Mouse (Mus musculus) ES-E14 (cell line): ENCODE data around the gene Ptprm. TPM values are rescaled to one million over a fixed set of nuclear protein-coding genes. Genes with fewer than 3 reads are reported as not detected.

ENCODE experiments used
- DNase-seq: peaks from one replicate; pipeline ENCODE4 v3.0.0-alpha.2; 2013; ENCODE audit warnings: low read depth, low spot score
- H3K27ac ChIP-seq: 2 replicates; pipeline ENCODE4 v1.5.1; 2012; ENCODE audit warnings: low read depth, mild to moderate bottlenecking, low read length, moderate library complexity, mixed read lengths; ENCODE audit not compliant: poor library complexity, insufficient read depth, severe bottlenecking
- H3K36me3 ChIP-seq: 2 replicates; pipeline ENCODE4 v1.6.1; 2012; ENCODE audit warnings: mild to moderate bottlenecking, low read length, moderate library complexity, mixed read lengths; ENCODE audit not compliant: control insufficient read depth, poor library complexity, insufficient read depth, severe bottlenecking
- H3K4me1 ChIP-seq, 2 experiments: fragments of 150-350 bp in 1 of 2; sonication (generic) in 1 of 2; 2 replicates each; pipeline ENCODE4 v1.6.1; 2012; ENCODE audit warnings: low read length in 2 of 2, mild to moderate bottlenecking in 1 of 2, mixed read lengths in 1 of 2; ENCODE audit not compliant: control insufficient read depth in 2 of 2, insufficient read depth in 2 of 2, poor library complexity in 1 of 2
- H3K4me3 ChIP-seq, 2 experiments: fragments of 150-350 bp in 1 of 2; sonication (generic) in 1 of 2; 2 replicates each; pipeline ENCODE4 v1.5.1; 2012; ENCODE audit warnings: low read length in 2 of 2, low read depth in 1 of 2, mild to moderate bottlenecking in 1 of 2, mixed read lengths in 1 of 2; ENCODE audit not compliant: insufficient read depth in 1 of 2, poor library complexity in 1 of 2, severe bottlenecking in 1 of 2
- H3K9ac ChIP-seq: 2 replicates; pipeline ENCODE4 v1.6.1; 2012; ENCODE audit warnings: low read depth, mild to moderate bottlenecking, low read length, mixed read lengths; ENCODE audit not compliant: poor library complexity, insufficient read depth, severe bottlenecking
- H3K9me3 ChIP-seq: fragments of 150-350 bp; sonication (generic); 2 replicates; pipeline ENCODE4 v1.6.1; 2012; ENCODE audit warnings: low read depth, mild to moderate bottlenecking, low read length; ENCODE audit not compliant: control insufficient read depth, insufficient read depth
- CHD2 ChIP-seq: IDR thresholded peaks from 2 replicates; pipeline ENCODE4 v1.6.1; 2014; ENCODE audit warnings: mild to moderate bottlenecking, low read depth, low read length, inconsistent platforms
- HCFC1 ChIP-seq: IDR thresholded peaks from 2 replicates; pipeline ENCODE4 v1.6.1; 2012; ENCODE audit warnings: low read length, inconsistent platforms, borderline replicate concordance; ENCODE audit not compliant: insufficient read depth
- MAFK ChIP-seq: IDR thresholded peaks from 2 replicates; pipeline ENCODE4 v1.6.1; 2014; ENCODE audit warnings: mild to moderate bottlenecking, low read depth, low read length, inconsistent platforms; ENCODE audit not compliant: insufficient read depth
- ZC3H11A ChIP-seq: IDR thresholded peaks from 2 replicates; pipeline ENCODE4 v1.6.1; 2012; ENCODE audit warnings: low read depth, mild to moderate bottlenecking, inconsistent platforms, low read length, borderline replicate concordance
- ZNF384 ChIP-seq: IDR thresholded peaks from 2 replicates; pipeline ENCODE4 v1.6.1; 2012; ENCODE audit warnings: low read depth, low read length, inconsistent platforms
- in situ Hi-C, 2 experiments: fragments of 600-800 bp; cut with MboI; formaldehyde crosslinking; loops; one replicate each; pipeline ENCODE4 v1.15.1; 2025; ENCODE audit warnings: low sequenced_read_pairs in 2 of 2, inconsistent platforms in 1 of 2; ENCODE audit not compliant: unreplicated experiment in 2 of 2
- total RNA-seq: library from RNA; depleted of rRNA; stranded (reverse); fragments of 300-350 nt; gene quantifications from 2 replicates; pipeline ENCODE4 v1.2.3, GENCODE M21; 2012

Gene Ptprm
- total RNA-seq, 1 experiment = 2.9 TPM

DNA sequence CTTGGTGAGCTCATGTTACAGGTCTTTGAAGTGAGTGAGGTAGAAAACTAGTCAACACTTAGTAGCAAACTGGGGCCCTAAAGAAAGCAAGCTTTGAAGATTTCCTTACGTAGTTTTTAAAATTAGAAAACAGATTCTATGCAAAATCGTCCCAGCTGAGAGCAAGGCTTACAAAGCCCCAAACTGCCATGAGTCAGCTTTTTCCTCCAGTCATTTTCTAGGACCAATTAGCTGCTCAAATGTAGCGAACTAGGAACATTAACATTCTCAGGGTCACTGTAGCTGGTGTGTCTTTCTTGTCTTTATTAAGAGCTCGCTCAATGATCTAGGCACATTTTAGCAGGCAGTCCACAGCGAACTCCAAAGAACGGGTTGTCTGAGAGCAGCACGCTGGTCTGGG, 153.1 kb downstream of the Ptprm start:
- Histone ChIP-seq H3K27ac (no peak overlapping the region), H3K36me3 (no peaks in the 10 kb centered on the region), H3K4me3 (no peak overlapping the region), H3K9ac (no peak overlapping the region), H3K4me1 (peaks cover 0 to 3% of the 10 kb centered on the region in 2 experiments; a peak in 1 of 4 replicates), H3K9me3 (no peaks in the 10 kb centered on the region)
- TF ChIP-seq HCFC1 (no peak), ZC3H11A (no peak), ZNF384 (no peak)
- DNase-seq = no peak
- in situ Hi-C loops = no loop called here

DNA sequence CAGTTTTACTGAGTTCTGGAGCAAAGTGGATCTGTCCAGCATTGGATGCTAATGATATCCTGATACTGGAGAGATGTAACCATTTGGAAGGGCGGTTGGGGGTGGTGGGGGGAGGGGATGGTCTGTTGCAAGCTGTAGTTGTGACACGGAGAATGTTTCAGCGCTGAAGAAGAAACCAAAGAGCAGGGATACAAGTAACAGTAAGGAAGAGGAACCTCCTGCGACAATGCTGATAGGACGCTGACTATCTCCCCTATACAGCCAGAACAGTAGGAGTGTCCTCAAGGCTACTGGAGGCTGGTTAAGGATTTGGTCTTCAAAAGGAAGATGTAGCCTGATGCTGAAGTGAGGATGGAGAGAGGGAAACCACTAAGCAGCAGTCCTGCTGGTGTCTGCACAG, 160.5 kb downstream of the Ptprm start:
- no peaks in the 10 kb centered on the region for H3K4me1 ChIP-seq
- TF ChIP-seq HCFC1 (no peak), MAFK (no peak), ZNF384 (no peak), CHD2 (no peak)
- in situ Hi-C loops = no loop called here

DNA sequence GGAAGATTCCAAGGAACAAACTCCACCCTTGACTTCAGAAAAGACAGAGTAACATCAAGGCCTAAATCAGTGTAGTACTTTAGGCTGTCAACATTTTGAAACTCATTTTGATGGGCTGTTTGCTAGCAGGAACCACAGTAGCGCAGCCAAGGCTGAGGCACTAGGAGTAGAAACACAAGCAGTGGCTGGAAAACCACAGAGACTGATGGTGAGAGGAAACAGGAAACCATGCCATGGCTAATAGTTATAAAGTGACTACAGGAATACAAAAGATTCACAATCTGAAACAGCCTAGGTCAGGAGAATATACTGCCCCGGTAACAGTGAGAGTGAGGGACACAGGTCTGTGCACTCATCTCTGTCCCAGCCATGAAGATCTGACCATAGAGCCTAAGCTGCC, 165.7 kb downstream of the Ptprm start:
- in situ Hi-C loops = no loop called here
- H3K27ac ChIP-seq = no peak overlapping the region
- H3K4me3 ChIP-seq = no peak overlapping the region
- no peaks in the 10 kb centered on the region for H3K36me3 ChIP-seq
- H3K9me3 ChIP-seq = no peaks in the 10 kb centered on the region
- no peak overlapping the region for H3K9ac ChIP-seq
- H3K4me1 ChIP-seq = no peaks in the 10 kb centered on the region
- TF ChIP-seq ZC3H11A (no peak), CHD2 (no peak), HCFC1 (no peak), MAFK (no peak), ZNF384 (no peak)
- DNase-seq = no peak

More for the DNA sequence above, 160.5 kb downstream of the Ptprm start:
- DNase-seq = no peak
- Histone ChIP-seq H3K9ac (no peak overlapping the region), H3K36me3 (no peaks in the 10 kb centered on the region), H3K4me3 (no peak overlapping the region), H3K9me3 (no peaks in the 10 kb centered on the region), H3K27ac (no peak overlapping the region)

DNA sequence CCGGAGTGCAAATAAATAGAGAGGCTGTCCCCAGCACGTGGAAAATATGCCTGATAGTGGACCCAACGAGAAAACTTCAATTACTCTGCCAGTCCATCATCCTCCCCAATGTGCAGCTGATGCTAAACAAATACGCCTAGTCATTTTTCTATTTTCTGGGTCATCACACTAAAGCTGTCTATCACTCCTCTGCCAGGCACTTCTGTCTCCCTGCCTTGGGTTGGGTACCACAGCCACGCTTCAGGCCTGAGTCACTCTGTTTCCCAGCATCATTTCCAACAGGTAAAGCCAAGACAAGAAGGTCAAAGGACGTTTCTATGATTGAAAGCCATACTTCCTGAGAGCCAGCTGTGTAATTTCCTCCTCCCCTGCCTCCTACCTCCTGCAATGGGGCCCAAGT, 167.4 kb downstream of the Ptprm start:
- in situ Hi-C loops = no loop called here
- Histone ChIP-seq H3K27ac (no peak overlapping the region), H3K4me3 (no peak overlapping the region), H3K9ac (no peak overlapping the region), H3K4me1 (no peaks in the 10 kb centered on the region), H3K9me3 (no peaks in the 10 kb centered on the region), H3K36me3 (no peaks in the 10 kb centered on the region)
- TF ChIP-seq CHD2 (no peak), ZC3H11A (no peak), MAFK (no peak), HCFC1 (no peak), ZNF384 (no peak)
- DNase-seq = no peak

DNA sequence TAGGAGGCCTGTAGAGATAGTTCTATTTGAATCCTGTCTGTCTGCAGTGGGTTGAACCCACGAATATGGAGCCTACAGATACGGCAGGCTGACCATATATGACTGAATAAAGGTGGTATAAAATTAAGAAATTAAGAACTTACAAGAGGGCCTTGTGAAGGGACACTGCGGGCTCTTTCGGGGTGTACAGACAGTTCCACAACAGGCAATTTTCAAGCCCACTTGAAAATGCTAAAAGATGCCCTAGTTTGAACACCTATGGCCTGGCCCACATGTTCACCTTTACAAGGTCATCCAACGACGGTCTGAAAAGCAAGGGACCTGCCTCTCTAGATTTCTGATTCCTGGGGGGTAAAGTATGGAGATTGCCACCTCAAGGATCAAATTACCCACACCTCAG, 168.3 kb downstream of the Ptprm start:
- Histone ChIP-seq H3K4me3 (no peak overlapping the region), H3K9me3 (no peaks in the 10 kb centered on the region), H3K4me1 (no peaks in the 10 kb centered on the region), H3K9ac (no peak overlapping the region), H3K27ac (no peak overlapping the region), H3K36me3 (no peaks in the 10 kb centered on the region)
- no peak for TF ChIP-seq HCFC1
- TF ChIP-seq MAFK = no peak
- no peak for TF ChIP-seq ZNF384
- no peak for TF ChIP-seq CHD2
- no peak for TF ChIP-seq ZC3H11A
- no peak for DNase-seq
- in situ Hi-C loops = no loop called here
